Mouse (Mus musculus) kidney, postnatal 0 days (tissue): Measurements from ENCODE around the gene Serpinb9b. TPM values are rescaled to one million over a fixed set of nuclear protein-coding genes. Genes with fewer than 3 reads are reported as not detected.

Source experiments
- ATAC-seq: fragments of 200-750 bp; cut with Nextera tagmentation; replicated peaks from 2 replicates; pipeline ENCODE4 v1.8.0; 2017; ENCODE audit warnings: low read depth, moderate number of reproducible peaks, moderate TSS enrichment, moderate library complexity; ENCODE audit not compliant: low FRiP score
- DNase-seq: peaks from one replicate; pipeline ENCODE4 v3.0.0-alpha.2; 2016; ENCODE audit warnings: low spot score
- H3K27ac ChIP-seq: fragments of 300-500 bp; sonication (generic); 2 replicates; pipeline ENCODE4 v1.5.1; 2014; ENCODE audit warnings: mild to moderate bottlenecking
- H3K27me3 ChIP-seq: fragments of 300-500 bp; sonication (generic); 2 replicates; pipeline ENCODE4 v1.6.1; 2014; ENCODE audit warnings: low read length, mixed read lengths; ENCODE audit not compliant: insufficient read depth
- H3K36me3 ChIP-seq: fragments of 300-500 bp; sonication (generic); 2 replicates; pipeline ENCODE4 v1.6.1; 2014; ENCODE audit warnings: low read length, mixed read lengths; ENCODE audit not compliant: insufficient read depth
- H3K4me1 ChIP-seq: fragments of 300-500 bp; sonication (generic); replicated peaks from 2 replicates; pipeline ENCODE4 v1.6.1; 2014; ENCODE audit warnings: antibody characterized with exemption, low read length, mixed read lengths; ENCODE audit not compliant: insufficient read depth
- H3K4me2 ChIP-seq: fragments of 300-500 bp; sonication (generic); 2 replicates; pipeline ENCODE4 v1.6.1; 2014; ENCODE audit warnings: mild to moderate bottlenecking, low read length, moderate library complexity, mixed read lengths
- H3K4me3 ChIP-seq: fragments of 300-500 bp; sonication (generic); replicated peaks from 2 replicates; pipeline ENCODE4 v1.5.1; 2014; ENCODE audit warnings: low read depth, low read length
- H3K9ac ChIP-seq: fragments of 300-500 bp; sonication (generic); 2 replicates; pipeline ENCODE4 v1.6.1; 2014; ENCODE audit warnings: low read depth, low read length
- H3K9me3 ChIP-seq: fragments of 300-500 bp; sonication (generic); replicated peaks from 2 replicates; pipeline ENCODE4 v1.6.1; 2016; ENCODE audit warnings: low read length, inconsistent platforms, mixed read lengths
- CTCF ChIP-seq: IDR thresholded peaks from 2 replicates; pipeline ENCODE4 v1.5.1; 2016; ENCODE audit warnings: antibody characterized with exemption, low read depth, mild to moderate bottlenecking, moderate library complexity
- WGBS: fragments of 180-500 bp; shearing (Covaris S2); extraction: QIAGEN DNeasy Blood & Tissue Kit; methylation state at CpG from one replicate; pipeline ENCODE4 v1.1.7; 2014; 5-methylcytosine and 5-hydroxymethylcytosine counted together
- polyA plus RNA-seq: library from polyadenylated mRNA; unstranded; fragments of >200 nt; fragmentation: Nextera tagmentation; extraction: Ambion mirVana; gene quantifications from 2 replicates; pipeline ENCODE4 v1.2.1, GENCODE M21; 2015

The Serpinb9b gene
- 0.16 and 0.26 TPM in 2 replicates for polyA plus RNA-seq

DNA sequence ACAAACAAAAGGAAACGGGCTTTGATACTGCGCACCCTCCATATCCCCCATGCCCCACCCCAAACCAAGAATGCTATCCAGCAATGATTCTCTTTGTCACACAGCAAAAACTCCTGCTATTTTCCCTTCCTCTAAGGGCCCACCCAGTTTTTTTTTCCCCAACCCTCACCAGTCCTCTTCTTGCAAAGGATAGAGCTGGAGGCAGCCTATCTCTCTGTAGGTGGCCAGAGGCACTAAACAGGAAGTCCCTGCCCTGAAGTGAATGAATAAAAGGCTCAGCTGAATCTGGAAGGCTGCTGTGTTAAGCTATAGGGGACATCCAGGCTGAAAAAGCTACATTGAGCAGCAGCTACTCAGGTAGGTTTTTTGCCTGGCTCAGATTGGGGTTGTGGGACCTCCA, at the start of gene Serpinb9b:
TSS of gene Serpinb9b (plus strand) at position 173 of the 400 bp plus-strand sequence.
- Histone ChIP-seq H3K4me1 (no peaks in the 10 kb centered on the region), H3K9ac (no peak within 1 kb of the TSS), H3K4me3 (no peak within 1 kb of the TSS), H3K27ac (no peak within 1 kb of the TSS), H3K36me3 (no peaks in the 10 kb centered on the region), H3K4me2 (no peak within 1 kb of the TSS), H3K27me3 (no peaks in the 10 kb centered on the region), H3K9me3 (no peaks in the 10 kb centered on the region)
- no peak for TF ChIP-seq CTCF
- no peak for ATAC-seq
- DNase-seq, result no peak
- 77% methylated on average over 2 of the region's 2 CpGs for WGBS

DNA sequence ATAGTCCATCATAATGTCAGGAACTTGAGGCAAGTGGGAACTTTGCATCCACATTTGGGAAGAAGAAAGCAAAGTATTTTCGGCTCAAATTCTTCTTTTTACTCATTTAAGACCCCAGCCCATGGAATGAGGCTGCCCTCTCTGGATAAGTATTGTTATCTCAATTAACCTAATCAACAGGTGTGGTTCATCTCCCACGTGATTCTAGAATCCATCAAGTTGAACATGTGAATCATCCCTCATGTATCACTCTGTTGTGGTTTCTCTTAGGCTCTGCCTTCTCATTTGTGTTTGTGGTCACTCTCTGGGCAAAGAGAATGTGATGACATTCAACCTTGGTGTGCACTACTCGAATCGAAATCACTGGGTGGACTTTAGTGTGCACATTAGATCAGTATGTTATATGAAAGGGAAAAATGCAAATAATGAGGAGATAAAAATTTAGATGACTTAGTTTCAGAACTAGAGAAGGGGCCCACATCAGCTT, 44.6 kb upstream of the Serpinb9b start:
- Histone ChIP-seq H3K27ac (no peak overlapping the region), H3K4me1 (no peaks in the 10 kb centered on the region), H3K27me3 (no peaks in the 10 kb centered on the region), H3K4me3 (no peak overlapping the region), H3K36me3 (no peaks in the 10 kb centered on the region), H3K4me2 (no peak overlapping the region), H3K9ac (no peak overlapping the region), H3K9me3 (no peaks in the 10 kb centered on the region)
- 79% methylated on average over 4 of the region's 4 CpGs for WGBS
- no peak for TF ChIP-seq CTCF
- DNase-seq, result no peak
- ATAC-seq, result no peak

GRCm38 (mm10) chr13:32986256-32986655, 41.0 kb upstream of the Serpinb9b start:
- no peaks in the 10 kb centered on the region for H3K4me1 ChIP-seq
- H3K4me2 ChIP-seq, result no peak overlapping the region
- no peaks in the 10 kb centered on the region for H3K9me3 ChIP-seq
- H3K36me3 ChIP-seq, result no peaks in the 10 kb centered on the region
- DNase-seq (no peak), ATAC-seq (no peak)
- H3K4me3 ChIP-seq, result no peak overlapping the region
- no peak overlapping the region for H3K9ac ChIP-seq
- H3K27me3 ChIP-seq, result no peaks in the 10 kb centered on the region
- TF ChIP-seq CTCF, result no peak
- H3K27ac ChIP-seq, result no peak overlapping the region

GRCm38 (mm10) chr13:32993152-32993893, 33.9 kb upstream of the Serpinb9b start:
- Histone ChIP-seq H3K9me3 (no peaks in the 10 kb centered on the region), H3K4me1 (no peaks in the 10 kb centered on the region), H3K27me3 (no peaks in the 10 kb centered on the region), H3K4me2 (0 out of 2 replicates have a peak overlapping the region, but pooled peaks have one; percentile 3), H3K27ac (peak overlapping the region; percentile 22; the same call in 1 of the 2 replicates), H3K36me3 (no peaks in the 10 kb centered on the region), H3K4me3 (no peak overlapping the region), H3K9ac (no peak overlapping the region)
- ATAC-seq, result no peak
- peak; percentile 76 for DNase-seq
- WGBS, result 28% methylated on average over 10 of the region's 10 CpGs
- no peak for TF ChIP-seq CTCF

DNA sequence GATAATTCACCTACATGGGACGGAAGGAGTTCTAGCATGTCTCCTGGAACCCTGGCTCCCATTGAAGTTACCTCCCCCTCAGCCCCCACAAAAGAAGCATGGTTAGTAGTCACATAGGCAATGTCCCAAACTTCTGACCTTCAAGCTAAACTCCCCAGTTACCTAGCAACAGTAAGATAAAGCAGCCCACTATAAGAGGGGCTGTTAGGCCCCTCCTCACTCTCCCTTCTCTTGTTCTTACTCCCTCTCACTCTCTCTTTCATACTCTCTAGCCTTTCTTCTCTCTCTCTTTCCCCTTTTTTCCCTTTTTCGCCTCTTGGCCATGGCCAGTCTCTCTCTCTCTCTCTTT, 33.3 kb upstream of the Serpinb9b start:
- DNase-seq (no peak), ATAC-seq (no peak)
- TF ChIP-seq CTCF, result no peak
- Histone ChIP-seq H3K9ac (no peak overlapping the region), H3K27ac (peak overlapping the region; percentile 22; the same call in 1 of the 2 replicates), H3K4me1 (no peaks in the 10 kb centered on the region), H3K36me3 (no peaks in the 10 kb centered on the region), H3K27me3 (no peaks in the 10 kb centered on the region), H3K4me2 (no peak overlapping the region), H3K4me3 (no peak overlapping the region), H3K9me3 (no peaks in the 10 kb centered on the region)
- 56% methylated on average over 2 of the region's 2 CpGs for WGBS

GRCm38 (mm10) chr13:32995051-32995450, 32.2 kb upstream of the Serpinb9b start:
- H3K4me2 ChIP-seq, result no peak overlapping the region
- H3K36me3 ChIP-seq, result no peaks in the 10 kb centered on the region
- no peaks in the 10 kb centered on the region for H3K4me1 ChIP-seq
- H3K9me3 ChIP-seq, result no peaks in the 10 kb centered on the region
- no peak overlapping the region for H3K27ac ChIP-seq
- H3K27me3 ChIP-seq, result no peaks in the 10 kb centered on the region
- 57% methylated on average over 4 of the region's 4 CpGs for WGBS
- no peak for TF ChIP-seq CTCF
- H3K4me3 ChIP-seq, result no peak overlapping the region
- DNase-seq, result peak; percentile 5
- no peak for ATAC-seq
- H3K9ac ChIP-seq, result no peak overlapping the region
